Mouse (Mus musculus) midbrain, embryonic 10.5 days (tissue): ENCODE data around the gene Igsf21. TPM values are rescaled to one million over a fixed set of nuclear protein-coding genes. Genes with fewer than 3 reads are reported as not detected.
A peak's percentile ranks its signal among the peaks of the same experiment; 100 is the strongest.

Experiments
- DNase-seq: peaks from one replicate; pipeline ENCODE4 v3.0.0-alpha.2; 2017; ENCODE audit warnings: low spot score
- H3K27ac ChIP-seq: fragments of 300-500 bp; sonication (generic); replicated peaks from 2 replicates; pipeline ENCODE4 v1.5.1; 2016; ENCODE audit warnings: mild to moderate bottlenecking
- H3K27me3 ChIP-seq: fragments of 300-500 bp; sonication (generic); 2 replicates; pipeline ENCODE4 v1.6.1; 2016; ENCODE audit warnings: low read depth, mild to moderate bottlenecking; ENCODE audit not compliant: poor library complexity, severe bottlenecking
- H3K36me3 ChIP-seq: fragments of 300-500 bp; sonication (generic); 2 replicates; pipeline ENCODE4 v1.6.1; 2016; ENCODE audit warnings: mild to moderate bottlenecking, moderate library complexity
- H3K4me1 ChIP-seq: fragments of 300-500 bp; sonication (generic); 2 replicates; pipeline ENCODE4 v1.6.1; 2016
- H3K4me3 ChIP-seq: fragments of 300-500 bp; sonication (generic); 2 replicates; pipeline ENCODE4 v1.5.1; 2016; ENCODE audit warnings: mild to moderate bottlenecking, moderate library complexity
- H3K9me3 ChIP-seq: fragments of 300-500 bp; sonication (generic); replicated peaks from 2 replicates; pipeline ENCODE4 v1.6.1; 2016; ENCODE audit warnings: mild to moderate bottlenecking
- WGBS: fragments of 180-500 bp; shearing (Covaris S2); methylation state at CpG from one replicate; pipeline ENCODE4 v1.1.7; 2016; 5-methylcytosine and 5-hydroxymethylcytosine counted together
- polyA plus RNA-seq: library from polyadenylated mRNA; unstranded; fragments of >200 nt; fragmentation: Nextera tagmentation; extraction: Ambion mirVana; gene quantifications from 2 replicates; pipeline ENCODE4 v1.2.1, GENCODE M21; 2016

The Igsf21 gene
- polyA plus RNA-seq, 1 experiment from 2014 or later, result 9.5 TPM

- no peak for DNase-seq
- Histone ChIP-seq H3K36me3 (no peaks in the 10 kb centered on the region), H3K27ac (no peak overlapping the region; the same call in 1 of the 2 replicates)
Measured at GRCm38 (mm10) chr4:140147079-140147840, 99.3 kb downstream of the Igsf21 start.

GRCm38 (mm10) chr4:140143884-140144525 lies 102.6 kb downstream of the Igsf21 start:
- H3K4me3 ChIP-seq, result no peak overlapping the region
- H3K27ac ChIP-seq, result no peak overlapping the region
- WGBS, result 88% methylated on average over 10 of the region's 10 CpGs
- peaks cover 9% of the 10 kb centered on the region for H3K9me3 ChIP-seq
- peaks cover 21% of the 10 kb centered on the region for H3K4me1 ChIP-seq
- no peaks in the 10 kb centered on the region for H3K27me3 ChIP-seq
- no peaks in the 10 kb centered on the region for H3K36me3 ChIP-seq
- DNase-seq, result no peak

More at GRCm38 (mm10) chr4:140147079-140147840, 99.3 kb downstream of the Igsf21 start:
- WGBS, result 88% methylated on average over 15 of the region's 15 CpGs
- Histone ChIP-seq H3K4me3 (no peak overlapping the region), H3K4me1 (peaks cover 14% of the 10 kb centered on the region), H3K27me3 (0 out of 2 replicates have a peak, but pooled peaks cover 4% of the 10 kb centered on the region), H3K9me3 (peaks cover 9% of the 10 kb centered on the region)

- no peaks in the 10 kb centered on the region; the same call in 1 of the 2 replicates for H3K27me3 ChIP-seq
- H3K4me3 ChIP-seq, result no peak overlapping the region
- H3K4me1 ChIP-seq, result peaks cover 24% of the 10 kb centered on the region
- no peak overlapping the region for H3K27ac ChIP-seq
- no peaks in the 10 kb centered on the region for H3K36me3 ChIP-seq
- WGBS, result 94% methylated on average over 6 of the region's 6 CpGs
- H3K9me3 ChIP-seq, result peaks cover 9% of the 10 kb centered on the region
- DNase-seq, result no peak
Measured at GRCm38 (mm10) chr4:140143178-140143577, 103.4 kb downstream of the Igsf21 start.

DNA sequence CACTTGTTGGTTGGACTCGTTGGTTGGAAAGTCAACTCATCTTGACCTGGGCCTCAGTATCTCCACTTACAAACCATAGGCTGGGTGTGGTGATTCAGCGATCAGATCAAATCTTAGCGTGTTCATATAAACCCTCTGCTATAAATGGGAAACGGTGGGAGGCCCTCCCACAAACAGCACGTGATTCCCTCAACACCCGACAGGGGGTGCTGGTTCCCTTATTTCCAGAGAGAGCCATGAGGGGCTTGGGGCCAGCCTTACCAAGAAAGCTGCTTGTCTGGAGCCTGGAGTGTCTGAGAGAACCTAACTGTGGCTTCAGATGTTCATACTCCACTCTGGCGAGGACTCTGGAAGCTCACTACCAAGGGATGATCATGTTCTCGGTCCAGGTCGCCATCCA lies 106.1 kb downstream of the Igsf21 start:
- peaks cover 11% of the 10 kb centered on the region for H3K4me1 ChIP-seq
- H3K9me3 ChIP-seq, result peaks cover 9% of the 10 kb centered on the region
- no peak overlapping the region for H3K4me3 ChIP-seq
- no peaks in the 10 kb centered on the region for H3K36me3 ChIP-seq
- 69% methylated on average over 9 of the region's 9 CpGs for WGBS
- DNase-seq, result peak; percentile 27
- no peaks in the 10 kb centered on the region; the same call in 1 of the 2 replicates for H3K27me3 ChIP-seq
- H3K27ac ChIP-seq, result no peak overlapping the region

GRCm38 (mm10) chr4:140138846-140139245 lies 107.7 kb downstream of the Igsf21 start:
- Histone ChIP-seq H3K4me1 (peaks cover 11% of the 10 kb centered on the region), H3K27ac (peak overlapping the region; percentile 46; the same call in 1 of the 2 replicates), H3K27me3 (no peaks in the 10 kb centered on the region; the same call in 1 of the 2 replicates), H3K36me3 (no peaks in the 10 kb centered on the region), H3K9me3 (peaks cover 9% of the 10 kb centered on the region), H3K4me3 (no peak overlapping the region)
- WGBS, result 78% methylated on average over 5 of the region's 5 CpGs
- no peak for DNase-seq

GRCm38 (mm10) chr4:140131625-140132321 lies 114.8 kb downstream of the Igsf21 start:
- Histone ChIP-seq H3K27me3 (peaks cover 13% of the 10 kb centered on the region), H3K9me3 (no peaks in the 10 kb centered on the region), H3K4me3 (peak overlapping the region; percentile 24; the same call in 1 of the 2 replicates), H3K36me3 (no peaks in the 10 kb centered on the region), H3K27ac (peak overlapping the region; percentile 80), H3K4me1 (peaks cover 39% of the 10 kb centered on the region)
- DNase-seq, result peak; percentile 38
- 11% methylated on average over 9 of the region's 9 CpGs for WGBS

DNA sequence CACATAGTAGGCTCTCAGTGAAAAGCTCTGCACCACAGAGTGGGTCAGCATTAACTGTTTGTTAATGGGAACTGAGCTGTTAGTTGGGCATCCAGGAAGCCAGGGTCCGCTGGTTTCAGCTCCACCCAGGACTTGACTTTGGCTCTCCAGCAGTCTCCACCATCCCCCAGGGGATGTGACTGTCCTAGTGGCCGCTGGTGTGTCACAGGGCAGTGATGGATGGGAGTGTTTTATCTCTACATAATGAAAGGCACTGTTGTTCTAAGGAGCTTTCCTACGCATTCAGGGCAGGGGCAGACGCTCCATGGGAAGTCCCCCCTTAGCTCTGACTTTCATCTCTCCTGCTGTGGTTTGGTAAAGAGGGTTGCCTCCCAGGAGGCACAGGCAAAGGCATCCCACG lies 115.4 kb downstream of the Igsf21 start:
- Histone ChIP-seq H3K4me3 (peak overlapping the region; percentile 24; the same call in 1 of the 2 replicates), H3K9me3 (no peaks in the 10 kb centered on the region), H3K27me3 (peaks cover 13% of the 10 kb centered on the region), H3K36me3 (no peaks in the 10 kb centered on the region), H3K4me1 (peaks cover 43% of the 10 kb centered on the region), H3K27ac (peak overlapping the region; percentile 60)
- DNase-seq, result peak; percentile 32
- WGBS, result 0% methylated on average over 5 of the region's 5 CpGs

DNA sequence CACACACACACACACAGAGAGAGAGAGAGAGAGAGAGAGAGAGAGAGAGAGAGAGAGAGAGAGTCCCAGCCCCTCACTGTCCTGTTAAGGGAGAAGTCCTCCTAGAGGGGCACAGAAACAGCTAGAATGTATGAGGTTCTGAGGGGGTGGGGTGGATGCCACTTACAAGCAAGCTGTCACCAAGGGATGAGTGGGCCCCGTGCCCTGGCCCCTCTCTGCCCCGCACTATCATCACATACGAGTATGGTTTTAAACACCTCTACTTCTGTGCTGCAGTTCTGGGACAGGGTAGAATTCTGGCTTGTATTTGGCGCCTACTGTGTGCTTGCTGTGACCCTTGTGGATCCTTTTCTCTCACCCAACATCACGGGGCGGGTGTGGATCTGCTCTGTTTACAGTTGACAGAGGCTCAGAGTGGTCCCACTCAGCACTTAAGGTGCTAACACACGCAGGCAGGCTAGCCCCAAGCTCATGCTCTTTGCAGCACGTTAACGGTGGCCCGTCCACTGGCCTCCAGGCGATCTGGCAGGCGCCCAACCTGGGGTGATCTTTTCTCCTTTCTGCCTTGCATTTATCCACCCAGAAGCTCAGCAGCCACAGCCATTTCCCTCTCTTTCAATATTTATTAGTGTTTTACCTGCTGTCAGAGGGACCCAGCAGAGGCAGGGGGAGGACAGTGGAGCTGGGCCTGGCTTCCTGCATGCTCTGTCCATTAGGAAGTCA lies 116.9 kb downstream of the Igsf21 start:
- H3K36me3 ChIP-seq, result no peaks in the 10 kb centered on the region
- DNase-seq, result no peak
- H3K27ac ChIP-seq, result peak overlapping the region; percentile 60
- WGBS, result 80% methylated on average over 12 of the region's 12 CpGs
- H3K4me1 ChIP-seq, result peaks cover 46% of the 10 kb centered on the region
- no peak overlapping the region for H3K4me3 ChIP-seq
- H3K9me3 ChIP-seq, result no peaks in the 10 kb centered on the region
- H3K27me3 ChIP-seq, result peaks cover 13% of the 10 kb centered on the region

- Histone ChIP-seq H3K4me1 (peaks cover 55% of the 10 kb centered on the region), H3K36me3 (no peaks in the 10 kb centered on the region), H3K27ac (0 out of 2 replicates have a peak overlapping the region, but pooled peaks have one; percentile 33), H3K4me3 (no peak overlapping the region), H3K27me3 (peaks cover 13% of the 10 kb centered on the region), H3K9me3 (no peaks in the 10 kb centered on the region)
- DNase-seq, result no peak
- 89% methylated on average over 11 of the region's 11 CpGs for WGBS
Measured at GRCm38 (mm10) chr4:140128116-140128515, 118.5 kb downstream of the Igsf21 start.

- no peak overlapping the region for H3K27ac ChIP-seq
- H3K4me1 ChIP-seq, result peaks cover 36% of the 10 kb centered on the region
- WGBS, result 93% methylated on average over 7 of the region's 7 CpGs
- no peaks in the 10 kb centered on the region for H3K36me3 ChIP-seq
- H3K27me3 ChIP-seq, result peaks cover 7% of the 10 kb centered on the region
- H3K4me3 ChIP-seq, result no peak overlapping the region
- no peaks in the 10 kb centered on the region for H3K9me3 ChIP-seq
- DNase-seq, result no peak
Measured at GRCm38 (mm10) chr4:140125806-140126205, 120.8 kb downstream of the Igsf21 start.

- Histone ChIP-seq H3K27ac (no peak overlapping the region), H3K36me3 (no peaks in the 10 kb centered on the region), H3K9me3 (no peaks in the 10 kb centered on the region), H3K27me3 (0 out of 2 replicates have a peak, but pooled peaks cover 5% of the 10 kb centered on the region), H3K4me3 (no peak overlapping the region), H3K4me1 (peaks cover 26% of the 10 kb centered on the region)
- no peak for DNase-seq
- 81% methylated on average over 5 of the region's 5 CpGs for WGBS
Measured at GRCm38 (mm10) chr4:140122534-140122933, 124.0 kb downstream of the Igsf21 start.

DNA sequence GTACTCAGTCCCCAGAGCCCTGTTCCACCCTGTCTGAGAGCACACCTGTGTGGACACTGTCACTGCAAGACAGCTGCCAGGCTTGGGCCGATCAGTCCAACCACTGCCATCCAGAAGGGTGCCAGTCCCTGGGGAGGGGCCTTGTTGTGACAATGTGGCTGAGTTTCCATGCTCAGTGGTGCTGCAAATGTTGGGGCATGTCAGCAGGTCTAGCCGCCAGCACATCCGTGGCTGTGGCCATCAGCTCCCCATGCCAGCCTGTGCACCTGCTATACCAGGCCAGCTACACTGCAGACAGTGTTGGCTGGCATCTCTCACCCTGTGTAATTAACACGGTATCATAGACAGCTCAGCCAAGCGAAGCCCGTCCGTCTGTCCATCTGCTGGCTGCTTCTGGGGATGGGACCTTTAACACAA lies 129.3 kb downstream of the Igsf21 start:
- no peak for DNase-seq
- Histone ChIP-seq H3K27me3 (0 out of 2 replicates have a peak, but pooled peaks cover 5% of the 10 kb centered on the region), H3K4me3 (no peak overlapping the region), H3K36me3 (no peaks in the 10 kb centered on the region), H3K27ac (no peak overlapping the region), H3K9me3 (no peaks in the 10 kb centered on the region), H3K4me1 (peaks cover 7% of the 10 kb centered on the region; the same call in 1 of the 2 replicates)
- WGBS, result 84% methylated on average over 7 of the region's 7 CpGs
